Mouse (Mus musculus) cerebellum, postnatal 10 days (tissue): ENCODE results near the gene Fbxo31.
"Not testable (repeated sequence)": the region's sequence is repeated elsewhere in the genome, so short reads cannot be mapped to it uniquely, and the experiment has no call there.

ENCODE experiments used
- DNase-seq, 2 experiments: peaks; one replicate each; pipeline ENCODE4 v3.0.0; 2021; ENCODE audit warnings: mixed read lengths in 2 of 2

The Fbxo31 gene

GRCm38 (mm10) chr8:121578676-121579451 lies at the start of gene Fbxo31:
Fbxo31 (minus strand) TSS chr8:121578806.
- peak; percentile 96 to 98 for DNase-seq

- DNase-seq, result no peak
These were observed 44.4 kb upstream of the Fbxo31 start for GRCm38 (mm10) chr8:121623043-121623442.

GRCm38 (mm10) chr8:121621879-121622278 lies 43.3 kb upstream of the Fbxo31 start:
- DNase-seq, result peak in 1 of 2 experiments; percentile 36

- DNase-seq, result peak; percentile 62 to 65
These were observed 42.4 kb upstream of the Fbxo31 start for GRCm38 (mm10) chr8:121620801-121621516.

- peak; percentile 30 to 47 for DNase-seq
These were observed 40.9 kb upstream of the Fbxo31 start for GRCm38 (mm10) chr8:121619401-121619995.

GRCm38 (mm10) chr8:121613419-121613818 lies 34.8 kb upstream of the Fbxo31 start:
- DNase-seq, result peak in 1 of 2 experiments; percentile 27

GRCm38 (mm10) chr8:121609916-121610315 lies 31.3 kb upstream of the Fbxo31 start:
- peak in 1 of 2 experiments; percentile 23 for DNase-seq

- DNase-seq, result no peak
These were observed 30.6 kb upstream of the Fbxo31 start for GRCm38 (mm10) chr8:121609251-121609650.

GRCm38 (mm10) chr8:121607661-121608060 lies 29.1 kb upstream of the Fbxo31 start:
- DNase-seq, result peak in 1 of 2 experiments; percentile 54

GRCm38 (mm10) chr8:121603801-121604200 lies 25.2 kb upstream of the Fbxo31 start:
- DNase-seq, result no peak

- peak; percentile 81 to 84 for DNase-seq
These were observed 24.3 kb upstream of the Fbxo31 start for GRCm38 (mm10) chr8:121602860-121603259.

GRCm38 (mm10) chr8:121602411-121602810 lies 23.8 kb upstream of the Fbxo31 start:
- DNase-seq, result peak in 1 of 2 experiments; percentile 24

GRCm38 (mm10) chr8:121599842-121600241 lies 21.2 kb upstream of the Fbxo31 start:
- DNase-seq, result no peak

GRCm38 (mm10) chr8:121598892-121599291 lies 20.3 kb upstream of the Fbxo31 start:
- DNase-seq, result peak; percentile 94 to 95

GRCm38 (mm10) chr8:121598190-121598589 lies 19.6 kb upstream of the Fbxo31 start:
- DNase-seq, result no peak

- DNase-seq, result not testable (repeated sequence)
These were observed 18.9 kb upstream of the Fbxo31 start for GRCm38 (mm10) chr8:121597492-121597891.

- DNase-seq, result no peak
These were observed 15.4 kb upstream of the Fbxo31 start for GRCm38 (mm10) chr8:121593983-121594382.

GRCm38 (mm10) chr8:121593293-121593692 lies 14.7 kb upstream of the Fbxo31 start:
- DNase-seq, result no peak

GRCm38 (mm10) chr8:121591178-121592066 lies 12.8 kb upstream of the Fbxo31 start:
- peak; percentile 60 to 66 for DNase-seq

- DNase-seq, result peak; percentile 98 to 99
These were observed 11.9 kb upstream of the Fbxo31 start, which contains the start of gene Map1lc3b for GRCm38 (mm10) chr8:121590203-121591177. Map1lc3b (plus strand) TSS chr8:121590361.

- peak in 1 of 2 experiments; percentile 44 for DNase-seq
These were observed 10.7 kb upstream of the Fbxo31 start for GRCm38 (mm10) chr8:121589205-121589726.
